Mouse (Mus musculus) adipocyte (in vitro differentiated cells): ENCODE results near the gene Fam221a.
A peak's percentile ranks its signal among the peaks of the same experiment; 100 is the strongest.
"Not testable (repeated sequence)": the region's sequence is repeated elsewhere in the genome, so short reads cannot be mapped to it uniquely, and the experiment has no call there.

Source experiments
- DNase-seq: peaks from one replicate; pipeline ENCODE4 v3.0.0-alpha.2; 2016; ENCODE audit warnings: low spot score

Gene Fam221a

DNA sequence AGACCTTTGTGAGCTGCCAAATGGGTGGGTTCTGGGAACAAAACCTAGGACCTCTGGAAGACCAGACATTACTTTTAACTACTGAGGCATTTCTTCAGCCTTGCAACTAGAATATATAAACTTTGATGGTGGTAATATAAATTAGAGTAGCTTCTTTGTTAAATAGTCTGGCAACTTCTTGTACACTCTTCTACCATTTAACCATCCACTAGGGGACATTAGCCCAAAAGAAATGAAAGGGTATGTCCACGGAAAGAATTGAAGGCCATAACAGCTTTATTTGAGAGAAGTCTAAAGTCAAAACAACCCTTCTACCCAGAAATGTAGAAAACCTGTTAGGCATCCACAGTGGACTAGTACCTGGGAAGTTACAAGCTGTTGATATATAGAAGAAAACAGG is 26.7 kb downstream of the Fam221a start:
- DNase-seq: no peak

GRCm38 (mm10) chr6:49395316-49395715 is 27.8 kb downstream of the Fam221a start, which contains the start of gene Stk31:
Stk31 (plus strand) TSS chr6:49395604.
- DNase-seq: no peak

GRCm38 (mm10) chr6:49397466-49397865 is 29.9 kb downstream of the Fam221a start:
- peak; percentile 40 for DNase-seq

DNA sequence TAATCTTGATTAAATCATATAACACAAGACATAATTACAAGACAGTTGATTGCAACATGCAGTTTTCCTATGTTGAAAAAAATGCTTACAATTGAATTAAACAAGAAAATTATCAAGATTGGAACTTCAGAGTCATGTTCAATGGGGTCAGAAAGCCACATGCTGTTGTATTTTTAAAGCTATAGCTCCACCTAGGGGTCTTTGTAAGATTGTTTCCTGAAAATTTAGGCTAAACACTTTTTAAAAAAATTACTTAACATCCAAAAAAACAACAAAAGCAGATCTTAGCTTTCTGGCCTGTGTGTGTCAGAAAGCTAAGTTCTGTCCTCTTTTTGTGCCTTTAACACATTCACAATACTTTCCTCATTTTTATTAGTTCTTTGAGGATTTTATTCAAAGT is 30.8 kb downstream of the Fam221a start:
- DNase-seq: peak; percentile 75

GRCm38 (mm10) chr6:49410830-49411229 is 43.3 kb downstream of the Fam221a start:
- DNase-seq: no peak

DNA sequence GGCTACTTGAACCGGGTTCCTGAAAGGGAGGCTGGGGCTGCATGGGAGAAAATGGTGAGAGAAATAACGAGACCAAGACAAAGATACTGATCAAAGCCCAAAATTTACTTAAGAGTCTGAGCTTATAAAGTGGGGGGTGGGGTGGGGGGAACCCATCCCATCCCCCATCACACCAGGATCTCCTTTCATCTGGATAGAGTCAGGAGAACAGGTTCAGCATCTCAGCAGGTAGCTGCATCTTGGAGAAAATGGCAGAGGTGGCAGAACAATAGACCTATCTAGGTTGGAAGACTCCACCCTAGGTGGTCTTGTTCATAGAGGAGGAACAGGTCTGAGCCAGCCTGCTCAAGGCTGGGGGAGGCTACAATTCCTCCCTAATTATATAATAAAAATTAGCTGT is 45.4 kb downstream of the Fam221a start:
- DNase-seq: not testable (repeated sequence)

DNA sequence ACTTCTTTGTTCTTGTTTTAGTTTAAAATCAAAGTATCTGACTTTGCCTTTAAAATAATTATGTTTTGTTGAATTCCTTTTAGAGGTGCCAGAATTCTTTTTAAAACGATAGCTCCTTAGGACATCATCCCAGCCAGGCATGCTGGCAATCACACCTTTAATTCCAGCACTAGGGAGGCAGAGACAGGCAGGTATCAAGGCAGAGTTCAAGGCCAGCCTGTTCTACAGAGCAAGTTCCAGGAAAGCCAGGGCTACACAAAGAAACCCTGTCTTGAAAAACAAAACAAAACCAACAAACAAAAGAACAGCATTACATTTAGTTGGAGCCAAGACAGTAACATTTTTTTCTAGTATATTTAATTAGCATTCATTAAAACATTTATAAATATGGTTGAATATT is 48.4 kb downstream of the Fam221a start:
- no peak for DNase-seq

DNA sequence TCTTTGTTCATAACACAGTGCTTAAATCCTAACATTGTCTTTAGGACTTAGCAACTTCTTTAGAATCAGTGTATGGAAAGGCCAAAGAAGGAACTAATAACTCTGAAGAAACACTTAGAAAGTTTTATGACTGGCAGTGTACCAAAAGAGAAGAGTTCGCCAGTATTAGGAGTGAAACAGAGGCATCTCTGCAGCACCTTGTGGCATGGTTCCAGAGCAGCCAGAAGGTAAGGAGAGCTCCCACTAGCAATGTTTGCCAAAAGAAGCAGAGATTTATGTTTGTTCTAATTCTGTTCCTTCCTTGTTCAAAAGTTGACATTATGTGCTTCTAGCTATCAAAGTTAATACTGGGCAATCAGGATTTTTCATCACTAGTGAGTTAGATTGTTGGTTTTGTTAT is 69.8 kb downstream of the Fam221a start:
- DNase-seq: no peak
